Mouse (Mus musculus): ENCODE measurements around the gene Picalm. TPM values are rescaled to one million over a fixed set of nuclear protein-coding genes. Genes with fewer than 3 reads are reported as not detected.
A peak's percentile ranks its signal among the peaks of the same experiment; 100 is the strongest.
"Not testable (repeated sequence)": the region's sequence is repeated elsewhere in the genome, so short reads cannot be mapped to it uniquely, and the experiment has no call there.

Picalm gene
- polyA plus RNA-seq, 1 experiment from 2014 or later, result 40.8 TPM

DNA sequence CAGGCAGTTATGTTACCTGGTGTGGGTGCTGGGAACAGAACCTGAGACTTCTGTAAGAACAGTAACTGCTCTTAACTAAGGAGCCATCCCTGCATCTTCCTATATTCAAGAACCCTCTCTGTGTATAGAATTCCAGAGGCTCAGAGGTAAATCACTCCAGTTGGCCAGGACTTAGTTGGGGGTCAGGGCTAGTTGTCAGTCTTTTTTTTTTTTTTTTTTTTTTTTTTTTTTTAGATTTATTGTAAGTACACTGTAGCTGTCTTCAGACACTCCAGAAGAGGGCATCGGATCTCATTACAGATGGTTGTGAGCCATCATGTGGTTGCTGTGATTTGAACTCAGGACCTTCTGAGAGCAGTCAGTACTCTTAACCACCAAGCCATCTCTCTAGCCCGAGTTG, 91.5 kb downstream of the Picalm start:
- Histone ChIP-seq H3K9me3 (no peaks in the 10 kb centered on the region), H3K4me1 (no peaks in the 10 kb centered on the region), H3K9ac (no peak overlapping the region), H3K27me3 (no peaks in the 10 kb centered on the region), H3K27ac (no peak overlapping the region), H3K4me2 (no peak overlapping the region), H3K4me3 (no peak overlapping the region), H3K36me3 (no peaks in the 10 kb centered on the region)
- 64% methylated on average over 2 of the region's 2 CpGs for WGBS
- ATAC-seq (ENCODE audit: borderline replicate concordance, extremely low read depth, low FRiP score, low TSS enrichment), result no peak

GRCm38 (mm10) chr7:90228075-90228474, 98.1 kb downstream of the Picalm start:
- Histone ChIP-seq H3K9me3 (no peaks in the 10 kb centered on the region), H3K36me3 (no peaks in the 10 kb centered on the region), H3K9ac (no peak overlapping the region), H3K4me2 (no peak overlapping the region), H3K4me1 (0 out of 2 replicates have a peak, but pooled peaks cover 8% of the 10 kb centered on the region), H3K4me3 (no peak overlapping the region), H3K27ac (no peak overlapping the region), H3K27me3 (no peaks in the 10 kb centered on the region)
- 64% methylated on average over 4 of the region's 4 CpGs for WGBS
- no peak for ATAC-seq (ENCODE audit: borderline replicate concordance, extremely low read depth, low FRiP score, low TSS enrichment)

DNA sequence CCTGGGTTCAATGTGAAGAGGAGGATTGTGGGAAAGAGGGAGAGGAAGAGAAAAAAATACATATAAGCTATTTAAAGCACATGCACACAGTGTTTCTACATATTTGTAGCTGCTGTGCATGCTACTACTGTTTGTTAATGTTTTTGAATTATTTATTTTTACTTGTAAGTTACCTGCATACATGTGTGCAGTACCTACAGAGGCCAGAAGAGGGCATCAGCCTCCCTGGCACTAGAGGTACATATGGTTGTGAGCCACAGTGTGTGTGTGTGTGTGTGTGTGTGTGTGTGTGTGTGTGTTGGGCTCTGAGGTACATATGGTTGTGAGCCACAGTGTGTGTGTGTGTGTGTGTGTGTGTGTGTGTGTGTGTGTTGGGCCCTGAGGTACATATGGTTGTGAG, 98.9 kb downstream of the Picalm start:
- H3K4me1 ChIP-seq; H3K4me2 ChIP-seq; H3K36me3 ChIP-seq; H3K9me3 ChIP-seq; H3K27ac ChIP-seq; H3K27me3 ChIP-seq; H3K9ac ChIP-seq; ATAC-seq (ENCODE audit: borderline replicate concordance, extremely low read depth, low FRiP score, low TSS enrichment); H3K4me3 ChIP-seq: not testable (repeated sequence)

DNA sequence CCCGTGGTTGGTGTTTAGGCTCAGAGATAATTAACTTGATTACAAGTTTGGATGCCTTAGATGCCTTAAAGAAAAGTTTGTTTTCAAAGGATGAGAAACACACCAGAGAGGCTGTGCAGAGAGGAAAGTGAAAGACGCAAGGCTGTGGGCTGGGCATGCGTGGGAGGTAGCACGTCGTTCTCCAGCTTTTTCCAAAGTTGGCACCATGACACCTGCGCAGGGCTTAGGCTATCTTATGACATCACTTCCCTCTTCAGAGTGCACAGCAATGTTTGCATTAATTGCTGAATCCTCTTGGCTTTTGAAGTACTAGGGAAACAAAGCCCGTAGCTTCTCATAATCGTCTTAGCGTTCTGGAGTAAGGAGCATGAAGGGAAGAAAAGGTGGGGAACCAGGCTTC, 101.4 kb downstream of the Picalm start:
- H3K4me1 ChIP-seq, result 0 out of 2 replicates have a peak, but pooled peaks cover 8% of the 10 kb centered on the region
- ATAC-seq (ENCODE audit: borderline replicate concordance, extremely low read depth, low FRiP score, low TSS enrichment), result no peak
- no peak overlapping the region for H3K27ac ChIP-seq
- no peaks in the 10 kb centered on the region for H3K9me3 ChIP-seq
- no peaks in the 10 kb centered on the region for H3K27me3 ChIP-seq
- peak overlapping the region; percentile 13; the same call in 1 of the 2 replicates for H3K4me2 ChIP-seq
- H3K4me3 ChIP-seq, result no peak overlapping the region
- WGBS, result 54% methylated on average over 9 of the region's 9 CpGs
- H3K36me3 ChIP-seq, result no peaks in the 10 kb centered on the region
- no peak overlapping the region for H3K9ac ChIP-seq

DNA sequence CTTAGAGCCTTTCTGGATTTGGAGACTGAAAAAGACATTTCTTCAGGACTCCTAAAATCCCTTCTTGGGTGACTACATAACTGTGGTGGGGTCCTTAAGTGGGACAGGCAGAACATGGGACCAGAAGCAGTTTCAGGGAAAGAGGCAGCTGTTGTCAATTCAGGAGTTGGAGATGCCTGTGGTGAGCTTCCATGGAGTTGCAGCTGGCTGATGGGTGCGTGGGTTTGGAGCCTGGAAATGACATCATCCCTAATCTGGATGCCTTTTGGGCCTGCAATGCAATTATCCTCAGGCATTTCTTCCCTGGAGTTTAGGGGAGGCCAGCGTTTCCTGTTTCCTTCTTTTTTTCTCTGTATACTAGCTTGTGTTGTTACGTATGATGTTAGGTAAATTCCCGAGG, 103.9 kb downstream of the Picalm start:
- no peaks in the 10 kb centered on the region for H3K9me3 ChIP-seq
- no peak overlapping the region for H3K27ac ChIP-seq
- no peaks in the 10 kb centered on the region for H3K27me3 ChIP-seq
- no peak overlapping the region for H3K4me2 ChIP-seq
- no peak for ATAC-seq (ENCODE audit: borderline replicate concordance, extremely low read depth, low FRiP score, low TSS enrichment)
- H3K4me3 ChIP-seq, result no peak overlapping the region
- no peaks in the 10 kb centered on the region for H3K36me3 ChIP-seq
- 58% methylated on average over 4 of the region's 4 CpGs for WGBS
- no peak overlapping the region for H3K9ac ChIP-seq
- H3K4me1 ChIP-seq, result 0 out of 2 replicates have a peak, but pooled peaks cover 8% of the 10 kb centered on the region

DNA sequence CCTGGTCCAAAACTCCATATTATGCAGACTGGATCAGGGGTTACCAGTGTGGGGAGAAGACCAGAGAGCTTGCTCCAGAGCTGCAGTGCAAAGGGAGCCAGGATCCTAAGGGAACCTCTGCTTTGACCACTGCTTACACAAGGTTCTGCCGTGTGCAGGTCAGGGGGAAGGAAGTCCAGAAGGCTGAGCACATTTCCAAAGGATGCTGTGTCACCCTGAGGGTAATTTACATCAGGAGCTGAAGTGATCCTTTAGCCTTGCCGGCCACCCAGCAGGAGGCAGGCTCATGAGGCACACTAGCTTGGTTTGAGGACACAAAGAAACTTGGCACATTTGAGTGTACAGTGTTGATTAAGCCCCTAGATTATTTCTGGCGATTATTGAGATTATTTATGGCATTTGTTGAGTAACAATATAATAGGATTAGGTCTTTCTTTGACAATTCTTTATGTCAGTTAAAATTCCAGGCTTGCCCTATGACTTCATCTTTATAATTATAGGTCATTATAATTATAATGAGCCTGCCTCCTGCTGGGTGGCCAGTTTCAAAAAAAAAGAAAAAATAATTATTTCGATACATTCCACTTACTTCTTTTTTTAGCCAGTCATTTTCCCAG, 106.4 kb downstream of the Picalm start:
- no peaks in the 10 kb centered on the region for H3K36me3 ChIP-seq
- ATAC-seq (ENCODE audit: borderline replicate concordance, extremely low read depth, low FRiP score, low TSS enrichment), result no peak
- no peak overlapping the region for H3K27ac ChIP-seq
- H3K4me3 ChIP-seq, result no peak overlapping the region
- H3K9me3 ChIP-seq, result no peaks in the 10 kb centered on the region
- no peaks in the 10 kb centered on the region for H3K27me3 ChIP-seq
- WGBS, result 51% methylated on average over 4 of the region's 4 CpGs
- H3K4me2 ChIP-seq, result no peak overlapping the region
- no peak overlapping the region for H3K9ac ChIP-seq
- H3K4me1 ChIP-seq, result 0 out of 2 replicates have a peak, but pooled peaks cover 3% of the 10 kb centered on the region

- 65% methylated on average over 6 of the region's 6 CpGs for WGBS
- no peak overlapping the region for H3K9ac ChIP-seq
- H3K4me2 ChIP-seq, result no peak overlapping the region
- H3K36me3 ChIP-seq, result no peaks in the 10 kb centered on the region
- no peak overlapping the region for H3K4me3 ChIP-seq
- no peak for ATAC-seq (ENCODE audit: borderline replicate concordance, extremely low read depth, low FRiP score, low TSS enrichment)
- no peaks in the 10 kb centered on the region for H3K9me3 ChIP-seq
- H3K27ac ChIP-seq, result no peak overlapping the region
- H3K4me1 ChIP-seq, result no peaks in the 10 kb centered on the region
- no peaks in the 10 kb centered on the region for H3K27me3 ChIP-seq
Observed at GRCm38 (mm10) chr7:90243151-90243550, 113.1 kb downstream of the Picalm start.

DNA sequence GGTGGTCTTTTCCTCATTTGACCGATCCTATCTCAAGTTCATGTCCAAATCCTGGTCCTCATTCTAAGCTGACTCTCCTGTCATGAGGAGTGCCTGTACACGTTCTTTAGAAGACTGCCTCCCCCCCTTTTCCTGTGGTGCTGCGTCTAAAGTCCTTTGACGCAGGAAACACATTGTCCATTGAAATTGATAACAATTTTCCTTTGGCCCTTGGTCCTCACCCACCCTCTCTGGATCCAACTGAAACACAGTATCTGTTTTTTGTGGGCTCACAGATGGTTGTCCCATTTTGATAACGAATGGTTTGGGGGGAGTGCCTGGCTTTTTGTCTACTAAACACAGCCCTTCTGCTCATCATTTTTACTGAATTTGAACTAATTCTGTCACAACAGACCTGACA, 113.6 kb downstream of the Picalm start:
- H3K4me3 ChIP-seq, result no peak overlapping the region
- no peak overlapping the region for H3K9ac ChIP-seq
- H3K27me3 ChIP-seq, result no peaks in the 10 kb centered on the region
- H3K36me3 ChIP-seq, result no peaks in the 10 kb centered on the region
- H3K9me3 ChIP-seq, result no peaks in the 10 kb centered on the region
- H3K4me2 ChIP-seq, result no peak overlapping the region
- ATAC-seq (ENCODE audit: borderline replicate concordance, extremely low read depth, low FRiP score, low TSS enrichment), result no peak
- no peak overlapping the region for H3K27ac ChIP-seq
- H3K4me1 ChIP-seq, result no peaks in the 10 kb centered on the region
- WGBS, result 64% methylated on average over 5 of the region's 5 CpGs

DNA sequence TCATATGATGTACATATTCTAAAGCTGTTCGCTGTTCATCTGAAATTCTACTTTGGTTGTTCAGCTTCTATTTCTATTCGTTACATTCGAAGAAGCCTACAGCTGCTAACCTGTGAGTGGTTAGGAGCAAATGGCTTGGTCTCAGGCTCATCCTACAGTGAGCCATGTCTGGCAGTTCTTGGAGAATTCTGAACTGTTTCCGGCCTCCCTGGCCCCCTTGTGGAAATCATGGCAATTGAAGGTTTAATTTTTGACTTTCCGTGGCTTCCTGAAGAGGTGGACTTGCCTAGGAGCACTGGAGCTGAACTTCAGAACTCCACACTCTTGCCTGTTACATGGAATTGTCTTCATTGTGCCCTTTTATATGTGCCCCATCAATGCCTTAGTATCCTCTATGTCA, 122.9 kb downstream of the Picalm start:
- Histone ChIP-seq H3K9me3 (no peaks in the 10 kb centered on the region), H3K4me1 (no peaks in the 10 kb centered on the region), H3K36me3 (no peaks in the 10 kb centered on the region), H3K27ac (no peak overlapping the region), H3K4me2 (no peak overlapping the region), H3K4me3 (no peak overlapping the region), H3K9ac (no peak overlapping the region), H3K27me3 (no peaks in the 10 kb centered on the region)
- 65% methylated on average over 5 of the region's 5 CpGs for WGBS
- ATAC-seq (ENCODE audit: borderline replicate concordance, extremely low read depth, low FRiP score, low TSS enrichment), result no peak

GRCm38 (mm10) chr7:90258701-90259100, 128.7 kb downstream of the Picalm start:
- H3K9ac ChIP-seq, result no peak overlapping the region
- no peak overlapping the region for H3K4me2 ChIP-seq
- ATAC-seq (ENCODE audit: borderline replicate concordance, extremely low read depth, low FRiP score, low TSS enrichment), result no peak
- no peaks in the 10 kb centered on the region for H3K36me3 ChIP-seq
- H3K9me3 ChIP-seq, result no peaks in the 10 kb centered on the region
- H3K27me3 ChIP-seq, result no peaks in the 10 kb centered on the region
- 50% methylated on average over 2 of the region's 2 CpGs for WGBS
- no peak overlapping the region for H3K4me3 ChIP-seq
- no peak overlapping the region for H3K27ac ChIP-seq
- no peaks in the 10 kb centered on the region for H3K4me1 ChIP-seq

DNA sequence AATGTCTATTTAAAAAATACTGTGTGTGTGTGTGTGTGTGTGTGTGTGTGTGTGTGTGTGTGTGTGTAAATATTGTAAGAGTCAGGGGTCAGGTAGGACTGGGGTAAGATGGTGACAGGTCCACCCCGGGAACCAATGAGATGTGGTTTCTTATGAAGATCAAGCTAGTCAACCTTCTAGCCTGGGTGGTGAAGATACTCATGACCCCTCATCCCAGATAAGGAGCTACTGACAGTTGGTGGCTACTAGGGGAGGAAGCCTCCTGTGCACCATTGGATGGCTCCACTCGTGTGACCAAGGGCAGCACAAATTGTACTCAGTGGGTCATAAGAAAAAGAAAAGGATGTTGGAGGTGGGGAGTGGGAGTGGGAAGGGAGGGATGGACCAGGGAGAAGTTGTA, 129.9 kb downstream of the Picalm start:
- 69% methylated on average over 2 of the region's 2 CpGs for WGBS
- Histone ChIP-seq H3K9ac (no peak overlapping the region), H3K9me3 (no peaks in the 10 kb centered on the region), H3K4me1 (no peaks in the 10 kb centered on the region), H3K36me3 (no peaks in the 10 kb centered on the region), H3K4me3 (no peak overlapping the region), H3K27ac (no peak overlapping the region), H3K4me2 (no peak overlapping the region), H3K27me3 (no peaks in the 10 kb centered on the region)
- no peak for ATAC-seq (ENCODE audit: borderline replicate concordance, extremely low read depth, low FRiP score, low TSS enrichment)

DNA sequence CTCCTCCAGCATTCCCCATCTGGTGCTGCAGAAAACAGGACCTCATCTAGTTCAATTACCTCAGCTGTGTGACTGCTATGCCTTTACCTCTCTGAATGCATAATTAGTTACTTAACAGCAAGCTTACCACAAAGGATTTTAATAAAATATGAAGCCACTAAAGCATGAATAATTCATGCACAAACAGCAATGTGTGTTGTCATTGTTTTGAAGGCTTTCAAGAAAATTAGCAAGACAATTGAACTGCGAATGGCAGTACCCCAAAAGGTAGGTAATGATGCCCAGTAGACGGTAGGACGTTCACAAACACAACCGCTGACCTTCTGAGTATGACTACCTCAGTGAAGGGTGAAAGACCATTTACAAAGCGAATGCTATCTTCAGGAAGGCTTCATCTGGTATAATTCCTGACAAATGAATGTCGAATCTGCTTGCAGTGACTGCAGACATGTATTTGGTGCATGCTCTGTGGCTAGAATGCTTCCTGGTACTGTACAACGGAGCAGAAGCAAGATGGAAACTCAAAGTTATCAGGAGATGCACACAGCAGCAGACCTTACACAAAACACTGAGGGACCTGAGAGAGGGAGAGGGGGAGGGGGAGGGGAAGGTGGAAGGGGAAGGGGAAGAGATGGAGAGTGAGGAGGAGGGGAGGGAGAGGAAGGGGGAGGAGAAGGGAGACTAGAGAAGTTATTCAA, 132.0 kb downstream of the Picalm start:
- no peak overlapping the region for H3K9ac ChIP-seq
- no peaks in the 10 kb centered on the region for H3K27me3 ChIP-seq
- H3K36me3 ChIP-seq, result no peaks in the 10 kb centered on the region
- no peak for ATAC-seq (ENCODE audit: borderline replicate concordance, extremely low read depth, low FRiP score, low TSS enrichment)
- no peak overlapping the region for H3K4me3 ChIP-seq
- no peak overlapping the region for H3K4me2 ChIP-seq
- H3K27ac ChIP-seq, result no peak overlapping the region
- peaks cover 4% of the 10 kb centered on the region for H3K4me1 ChIP-seq
- H3K9me3 ChIP-seq, result no peaks in the 10 kb centered on the region
- 38% methylated on average over 7 of the region's 7 CpGs for WGBS

Measured in lung, embryonic 15.5 days (tissue).